Mouse (Mus musculus) subcutaneous adipose tissue, adult 2 months (tissue): ENCODE data around the gene 1700025B11Rik. TPM values are rescaled to one million over a fixed set of nuclear protein-coding genes. Genes with fewer than 3 reads are reported as not detected.

Source experiments
- polyA plus RNA-seq: library from polyadenylated mRNA; depleted of rRNA; stranded (reverse); fragments of >200 nt; gene quantifications from 2 replicates; pipeline ENCODE4 v1.2.3, GENCODE M21; 2012; ENCODE audit warnings: low replicate concordance; rRNA removed

Gene 1700025B11Rik
- not detected in 2 replicates for polyA plus RNA-seq

GRCm38 (mm10) chr15:77561792-77562191 lies at the start of gene 1700025B11Rik:
Gene 1700025B11Rik (minus strand): TSS chr15:77561892.

GRCm38 (mm10) chr15:77598958-77599357 lies 37.3 kb upstream of the 1700025B11Rik start, which contains the start of gene Gm36245:
Gene Gm36245 (plus strand): TSS chr15:77599258.

GRCm38 (mm10) chr15:77595961-77596360 lies 34.3 kb upstream of the 1700025B11Rik start, which contains the start of gene Apol10b:
Gene Apol10b (minus strand): TSS chr15:77596125.

GRCm38 (mm10) chr15:77533216-77533615 lies 28.5 kb downstream of the 1700025B11Rik start, which contains the start of gene Apol7c:
Gene Apol7c (minus strand): TSS chr15:77533316.

Other genes starting within 250 kb of the 1700025B11Rik start
- 0.20 and 1.2 TPM in 2 replicates for gene Apol7a, start 162.8 kb downstream of the 1700025B11Rik start, polyA plus RNA-seq
- 3.8 and 9.2 TPM in 2 replicates for gene Apol9a, start 150.8 kb downstream of the 1700025B11Rik start, polyA plus RNA-seq
- gene Apol7b, start 114.4 kb downstream of the 1700025B11Rik start, polyA plus RNA-seq = not detected in 2 replicates
- not detected in 2 replicates for gene Apol10a, start 84.8 kb downstream of the 1700025B11Rik start, polyA plus RNA-seq
- gene Apol11a, start 53.6 kb downstream of the 1700025B11Rik start, polyA plus RNA-seq = not detected in 2 replicates
- gene Apol7c, start 28.6 kb downstream of the 1700025B11Rik start, polyA plus RNA-seq = 0.36 and 0.49 TPM in 2 replicates
- 1.7 and 3.8 TPM in 2 replicates for gene Apol10b, start 34.2 kb upstream of the 1700025B11Rik start, polyA plus RNA-seq
- not detected in 2 replicates for gene Gm36245, start 37.4 kb upstream of the 1700025B11Rik start, polyA plus RNA-seq
- 0.05 TPM in 1 of 2 replicates, not detected in the other for gene Apol11b, start 81.4 kb upstream of the 1700025B11Rik start, polyA plus RNA-seq
- gene Apol7e, start 137.0 kb upstream of the 1700025B11Rik start, polyA plus RNA-seq = 0.40 and 0.49 TPM in 2 replicates
- 4.9 and 7.3 TPM in 2 replicates for gene Apol9b, start 167.1 kb upstream of the 1700025B11Rik start, polyA plus RNA-seq
- gene Apol8, start 195.1 kb upstream of the 1700025B11Rik start, polyA plus RNA-seq = 0.09 and 0.12 TPM in 2 replicates